ENCODE assay signal across 24 mouse cellular contexts in genomic region chr4:63748061-63748730, GRCm38 (mm10). TPM values are rescaled to one million over a fixed set of nuclear protein-coding genes. Genes with fewer than 3 reads are reported as not detected.
DNase-seq lines count a peak whose midpoint lies in the region; ATAC-seq and TF ChIP-seq lines count a peak whose summit lies in the region.
"Had no signal": no experiment of that assay in that cellular context is flagged by ENCODE, and none has a peak within 500 bp of the region (broad histone marks: within the 10 kb centered on the region; RNA-seq: fewer than 3 reads in every experiment).

No protein-coding gene starts in this region.

- no peak for ATAC-seq in intestine, embryonic 14.5 days (replicated peaks; ENCODE audit: low FRiP score, low TSS enrichment, low read depth)
- ATAC-seq in intestine, embryonic 16.5 days, result no peak
- no peak for ATAC-seq in monocyte, adult 5-6 weeks (replicated peaks; ENCODE audit: insufficient number of reproducible peaks, low FRiP score, low TSS enrichment, poor library complexity, severe bottlenecking)
- ATAC-seq: activated CD4-positive, CD25-positive, alpha-beta regulatory T cell, adult 4 months; forebrain, embryonic 13.5 days; forebrain, embryonic 15.5 days; forebrain, postnatal 0 days; Patski had no signal

- no peak for TF ChIP-seq EP300 in heart, adult 2 months (IDR thresholded peaks at IDR 0.05; ENCODE audit: insufficient read depth, low read depth, low read length)

- no peak for TF ChIP-seq CTCF in heart, adult 2 months (IDR thresholded peaks at IDR 0.05)

- no peak overlapping the region for H3K4me3 ChIP-seq in heart, adult 2 months
- no peak overlapping the region for H3K4me3 ChIP-seq in intestine, embryonic 14.5 days (ENCODE audit: low read depth, low read length)
- H3K4me3 ChIP-seq in intestine, embryonic 16.5 days (ENCODE audit: low read length), result no peak overlapping the region
- H3K4me3 ChIP-seq: embryonic facial prominence, embryonic 10.5 days; embryonic facial prominence, embryonic 12.5 days; forebrain, embryonic 13.5 days; forebrain, embryonic 15.5 days had no signal

- WGBS in heart, adult 2 months, result 84% methylated on average over 3 of the region's 3 CpGs
- 67% methylated on average over 3 of the region's 3 CpGs for WGBS in intestine, embryonic 14.5 days
- WGBS in intestine, embryonic 16.5 days, result 83% methylated on average over 3 of the region's 3 CpGs

- no peaks in the 10 kb centered on the region for H3K79me2 ChIP-seq in heart, adult 2 months (replicated peaks; ENCODE audit: control insufficient read depth, insufficient read depth, low read length)

- intact Hi-C loops in heart, adult 2 months (cut with DNase I), result no loop called here

- DNase-seq in heart, adult 11 months, result peak; percentile 48
- no peak for DNase-seq in heart, adult 2 months
- peak; percentile 37 for DNase-seq in intestine, embryonic 14.5 days (ENCODE audit: low spot score)
- DNase-seq in B cell, adult 2 months, result peak; percentile 8 to 17
- DNase-seq: adrenal gland, adult 8-10 months; adrenal gland, postnatal 14 days; adrenal gland, postnatal 36 days; cerebellum, adult 11-12 months; cerebellum, adult 2 months; cerebellum, adult 9-10 months; cerebellum, postnatal 10 days; cerebellum, postnatal 25 days; forebrain, postnatal 0 days had no signal

- no peak overlapping the region for H3K9ac ChIP-seq in heart, adult 2 months (ENCODE audit: low read depth, low read length)
- no peak overlapping the region for H3K9ac ChIP-seq in intestine, embryonic 14.5 days (ENCODE audit: low read length)
- no peak overlapping the region for H3K9ac ChIP-seq in intestine, embryonic 16.5 days (ENCODE audit: low read depth, low read length)
- H3K9ac ChIP-seq: embryonic facial prominence, embryonic 12.5 days; forebrain, embryonic 13.5 days; forebrain, embryonic 15.5 days; forebrain, postnatal 0 days had no signal

- no peaks in the 10 kb centered on the region for H3K9me3 ChIP-seq in intestine, embryonic 14.5 days (ENCODE audit: control insufficient read depth, low read length)
- H3K9me3 ChIP-seq in intestine, embryonic 16.5 days (ENCODE audit: control insufficient read depth, low read length), result no peaks in the 10 kb centered on the region
- H3K9me3 ChIP-seq: embryonic facial prominence, embryonic 10.5 days; embryonic facial prominence, embryonic 12.5 days; forebrain, embryonic 13.5 days; forebrain, embryonic 15.5 days had no signal

- no peaks in the 10 kb centered on the region for H3K27me3 ChIP-seq in heart, adult 2 months (ENCODE audit: control insufficient read depth, insufficient read depth, low read length)
- H3K27me3 ChIP-seq in intestine, embryonic 14.5 days (replicated peaks; ENCODE audit: control insufficient read depth, insufficient read depth, low read length), result no peaks in the 10 kb centered on the region
- H3K27me3 ChIP-seq in intestine, embryonic 16.5 days (replicated peaks; ENCODE audit: control insufficient read depth, insufficient read depth, low read length), result no peaks in the 10 kb centered on the region
- H3K27me3 ChIP-seq: embryonic facial prominence, embryonic 12.5 days; forebrain, embryonic 13.5 days; forebrain, embryonic 15.5 days; Patski had no signal

- H3K27ac ChIP-seq in heart, adult 2 months, result no peak overlapping the region
- H3K27ac ChIP-seq in intestine, embryonic 14.5 days (ENCODE audit: low read depth), result no peak overlapping the region
- H3K27ac ChIP-seq in intestine, embryonic 16.5 days (ENCODE audit: low read length), result no peak overlapping the region
- H3K27ac ChIP-seq: embryonic facial prominence, embryonic 10.5 days; embryonic facial prominence, embryonic 12.5 days; forebrain, embryonic 13.5 days; forebrain, embryonic 15.5 days had no signal

- H3K4me2 ChIP-seq in intestine, embryonic 14.5 days (ENCODE audit: low read length), result no peak overlapping the region
- H3K4me2 ChIP-seq in intestine, embryonic 16.5 days (ENCODE audit: low read depth, low read length), result no peak overlapping the region
- H3K4me2 ChIP-seq: embryonic facial prominence, embryonic 12.5 days; forebrain, embryonic 13.5 days; forebrain, embryonic 15.5 days had no signal

- H3K4me1 ChIP-seq in heart, adult 2 months (ENCODE audit: control insufficient read depth, insufficient read depth, low read length), result peaks cover 2% of the 10 kb centered on the region
- H3K4me1 ChIP-seq in intestine, embryonic 14.5 days (replicated peaks; ENCODE audit: control insufficient read depth, insufficient read depth, low read length), result peaks cover 19% of the 10 kb centered on the region
- peaks cover 25% of the 10 kb centered on the region for H3K4me1 ChIP-seq in intestine, embryonic 16.5 days (ENCODE audit: control insufficient read depth, insufficient read depth, low read length)

- no peaks in the 10 kb centered on the region for H3K36me3 ChIP-seq in heart, adult 2 months (ENCODE audit: control insufficient read depth, insufficient read depth, low read length)
- no peaks in the 10 kb centered on the region for H3K36me3 ChIP-seq in intestine, embryonic 14.5 days (ENCODE audit: control insufficient read depth, insufficient read depth, low read length)
- no peaks in the 10 kb centered on the region for H3K36me3 ChIP-seq in intestine, embryonic 16.5 days (ENCODE audit: control insufficient read depth, insufficient read depth, low read length)
- H3K36me3 ChIP-seq: embryonic facial prominence, embryonic 10.5 days; embryonic facial prominence, embryonic 12.5 days; forebrain, embryonic 15.5 days; G1E had no signal

- TF ChIP-seq POLR2A in heart, adult 2 months (IDR thresholded peaks at IDR 0.05; ENCODE audit: insufficient read depth, low read depth, low read length), result no peak

RNA-seq across cellular contexts. Expression of gene Tnfsf15, which starts 3.3 kb away (rescaled TPM):
- not detected for total RNA-seq in heart, adult 2 months (2021)
- polyA plus RNA-seq in heart, adult 2 months (2012; rRNA removed), result 0.03 TPM in 1 of 2 replicates, not detected in the other
- 0.17 and 0.27 TPM in 2 replicates for polyA plus RNA-seq in intestine, embryonic 14.5 days (2014; fragmentation: Nextera tagmentation; extraction: Ambion mirVana)
- polyA plus RNA-seq in intestine, embryonic 16.5 days (2015; fragmentation: Nextera tagmentation; extraction: Ambion mirVana), result 0.16 and 0.18 TPM in 2 replicates
- total RNA-seq in monocyte, adult 5-6 weeks (2017), result not detected in 3 replicates
- total RNA-seq: forebrain, postnatal 0 days had no signal
- polyA plus RNA-seq: cortical plate, adult 2 months; embryonic facial prominence, embryonic 10.5 days; embryonic facial prominence, embryonic 12.5 days; forebrain, embryonic 11.5 days; forebrain, embryonic 13.5 days; forebrain, embryonic 15.5 days; forebrain, postnatal 0 days; G1E had no signal

Comparison
In these comparisons a context has a peak if more than half of its experiments do, and no peak if none do; other contexts are left out.
1. DNase-seq: peak in heart, adult 11 months (single experiment), intestine, embryonic 14.5 days (single experiment) and B cell, adult 2 months (2 of 2); none in heart, adult 2 months (0 of 2).